Mouse (Mus musculus): Measurements from ENCODE around the gene Tcf25. TPM values are rescaled to one million over a fixed set of nuclear protein-coding genes. Genes with fewer than 3 reads are reported as not detected.
A peak's percentile ranks its signal among the peaks of the same experiment; 100 is the strongest.
"Not testable (repeated sequence)": the region's sequence is repeated elsewhere in the genome, so short reads cannot be mapped to it uniquely, and the experiment has no call there.

The Tcf25 gene
- polyA plus RNA-seq, 1 experiment from 2014 or later = 155 TPM

- H3K36me3 ChIP-seq; H3K27ac ChIP-seq; H3K4me3 ChIP-seq; ATAC-seq (ENCODE audit: low FRiP score, low read depth); H3K9ac ChIP-seq; H3K9me3 ChIP-seq; H3K4me2 ChIP-seq (replicated peaks): not testable (repeated sequence)
- Histone ChIP-seq H3K27me3 (peaks cover 41% of the 10 kb centered on the region), H3K4me1 (peaks cover 21% of the 10 kb centered on the region)
- WGBS = 77% methylated on average over 5 of the region's 5 CpGs
These were observed 41.6 kb downstream of the Tcf25 start for GRCm38 (mm10) chr8:123414997-123415696.

DNA sequence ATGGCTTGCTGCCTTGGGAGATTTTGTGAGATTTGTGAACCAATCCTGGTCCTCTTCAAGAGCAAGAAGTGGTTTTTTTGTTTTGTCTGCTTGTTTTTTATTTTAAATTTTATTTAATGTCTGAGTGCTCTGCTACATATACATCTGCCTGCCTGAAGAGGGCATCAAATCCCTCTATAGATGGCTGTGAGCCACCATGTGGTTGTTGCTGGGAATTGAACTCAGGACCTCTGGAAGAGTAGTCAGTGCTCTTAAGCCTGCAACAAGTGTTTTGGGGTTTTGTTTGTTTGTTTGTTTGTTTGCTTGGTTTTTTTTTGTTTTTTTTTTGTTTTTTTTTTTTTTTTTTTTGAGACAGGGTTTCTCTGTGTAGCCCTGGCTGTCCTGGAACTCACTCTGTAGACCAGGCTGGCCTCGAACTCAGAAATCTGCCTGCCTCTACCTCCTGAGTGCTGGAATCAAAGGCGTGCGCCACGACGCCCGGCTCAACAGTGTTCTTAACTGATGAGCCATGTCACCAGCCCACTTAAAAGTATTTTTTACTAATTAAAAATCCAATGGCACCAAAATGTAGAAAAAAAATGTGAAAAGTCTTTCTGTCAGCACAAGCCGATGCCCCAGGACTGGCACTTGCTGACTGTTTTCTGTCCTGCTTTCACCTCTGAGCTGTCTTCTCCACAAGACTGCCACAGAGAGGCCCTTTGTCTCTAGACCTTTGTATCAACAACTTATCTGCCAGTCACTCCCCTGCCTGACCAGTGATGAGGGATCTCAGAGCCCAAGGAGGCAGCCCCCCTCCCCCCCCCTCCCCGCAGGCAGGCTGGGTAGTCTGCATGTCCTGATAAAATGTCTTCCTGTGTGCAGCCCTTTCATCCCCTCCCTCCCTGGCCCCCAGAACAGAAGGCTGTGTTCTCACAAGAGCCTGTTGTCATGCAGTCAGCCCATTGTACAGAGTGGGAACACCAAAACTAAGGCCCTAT is 42.7 kb downstream of the Tcf25 start:
- H3K4me2 ChIP-seq (replicated peaks) = no peak overlapping the region
- no peaks in the 10 kb centered on the region for H3K9me3 ChIP-seq
- 87% methylated on average over 8 of the region's 8 CpGs for WGBS
- no peak overlapping the region for H3K27ac ChIP-seq
- no peak overlapping the region for H3K9ac ChIP-seq
- no peak overlapping the region for H3K4me3 ChIP-seq
- H3K36me3 ChIP-seq = no peaks in the 10 kb centered on the region
- no peak for ATAC-seq (ENCODE audit: low FRiP score, low read depth)
- H3K27me3 ChIP-seq = peaks cover 30% of the 10 kb centered on the region
- peaks cover 13% of the 10 kb centered on the region for H3K4me1 ChIP-seq

DNA sequence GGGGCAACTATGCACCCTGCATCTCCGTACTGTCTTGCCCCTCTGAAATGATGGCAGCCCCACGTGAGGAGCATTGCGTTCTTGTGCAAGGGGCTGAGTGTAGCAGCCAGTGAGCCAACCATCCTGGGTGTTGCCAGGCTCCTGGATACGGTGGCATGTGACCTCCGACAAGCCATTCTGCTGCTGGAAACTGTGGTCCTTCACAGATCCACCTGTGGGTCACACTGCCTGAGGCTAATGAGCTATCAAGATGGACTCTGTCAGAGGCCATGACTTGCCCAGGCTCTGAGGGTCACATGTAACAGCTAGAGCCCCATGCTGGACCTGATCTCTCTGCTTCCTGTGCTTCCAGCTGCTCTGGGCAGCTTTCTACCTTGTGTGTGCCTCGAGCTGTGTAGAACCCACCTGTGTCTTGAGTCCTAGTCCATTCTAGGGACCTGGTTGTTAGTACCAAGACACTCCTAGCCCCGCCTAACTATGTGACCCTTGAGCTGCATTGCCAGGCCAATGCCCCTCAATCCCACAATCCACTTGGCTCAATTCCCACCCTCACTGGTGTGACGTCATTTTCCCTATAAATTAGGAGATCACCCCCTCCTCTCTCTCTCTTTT is 43.5 kb downstream of the Tcf25 start:
- no peaks in the 10 kb centered on the region for H3K36me3 ChIP-seq
- H3K4me3 ChIP-seq = no peak overlapping the region
- peaks cover 6% of the 10 kb centered on the region for H3K4me1 ChIP-seq
- 78% methylated on average over 8 of the region's 8 CpGs for WGBS
- H3K9me3 ChIP-seq = no peaks in the 10 kb centered on the region
- no peak for ATAC-seq (ENCODE audit: low FRiP score, low read depth)
- H3K4me2 ChIP-seq (replicated peaks) = no peak overlapping the region
- H3K27ac ChIP-seq = no peak overlapping the region
- peaks cover 22% of the 10 kb centered on the region for H3K27me3 ChIP-seq
- no peak overlapping the region for H3K9ac ChIP-seq

DNA sequence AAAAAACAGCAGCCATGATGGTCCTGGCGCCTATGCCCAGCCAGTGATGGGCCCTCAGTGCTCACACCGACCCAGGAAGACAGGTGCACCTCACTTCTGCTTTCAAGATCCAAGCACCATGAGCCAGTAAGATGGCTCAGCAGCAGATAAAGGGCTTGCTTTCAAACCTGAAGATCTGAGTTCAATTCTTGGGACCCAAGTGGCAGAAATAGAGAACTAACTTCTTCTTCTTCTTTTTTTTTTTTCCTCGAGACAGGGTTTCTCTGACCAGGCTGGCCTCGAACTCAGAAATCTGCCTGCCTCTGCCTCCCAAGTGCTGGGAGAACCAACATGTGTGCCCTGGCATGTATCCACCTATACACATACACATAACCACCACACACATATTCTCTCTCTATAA is 46.2 kb downstream of the Tcf25 start:
- H3K4me2 ChIP-seq (replicated peaks) = no peak overlapping the region
- H3K9ac ChIP-seq = no peak overlapping the region
- H3K4me1 ChIP-seq = no peaks in the 10 kb centered on the region; the same call in 1 of the 2 replicates
- H3K9me3 ChIP-seq = no peaks in the 10 kb centered on the region
- no peak for ATAC-seq (ENCODE audit: low FRiP score, low read depth)
- WGBS = 86% methylated on average over 4 of the region's 4 CpGs
- H3K27me3 ChIP-seq = no peaks in the 10 kb centered on the region
- H3K27ac ChIP-seq = no peak overlapping the region
- H3K4me3 ChIP-seq = no peak overlapping the region
- no peaks in the 10 kb centered on the region for H3K36me3 ChIP-seq

GRCm38 (mm10) chr8:123420525-123421281 is 47.1 kb downstream of the Tcf25 start:
- H3K9me3 ChIP-seq = no peaks in the 10 kb centered on the region
- ATAC-seq (ENCODE audit: low FRiP score, low read depth) = no peak

GRCm38 (mm10) chr8:123421325-123421724 is 47.8 kb downstream of the Tcf25 start:
- Histone ChIP-seq H3K9ac (no peak overlapping the region), H3K27me3 (no peaks in the 10 kb centered on the region), H3K27ac (no peak overlapping the region), H3K4me1 (no peaks in the 10 kb centered on the region; the same call in 1 of the 2 replicates), H3K36me3 (no peaks in the 10 kb centered on the region), H3K4me2 (replicated peaks) (no peak overlapping the region), H3K9me3 (no peaks in the 10 kb centered on the region), H3K4me3 (no peak overlapping the region)
- 87% methylated on average over 19 of the region's 19 CpGs for WGBS
- no peak for ATAC-seq (ENCODE audit: low FRiP score, low read depth)

More at GRCm38 (mm10) chr8:123420525-123421281, 47.1 kb downstream of the Tcf25 start:
- Histone ChIP-seq H3K27ac (no peak overlapping the region), H3K4me2 (replicated peaks) (no peak overlapping the region), H3K4me3 (no peak overlapping the region), H3K4me1 (no peaks in the 10 kb centered on the region; the same call in 1 of the 2 replicates), H3K36me3 (no peaks in the 10 kb centered on the region), H3K27me3 (no peaks in the 10 kb centered on the region), H3K9ac (no peak overlapping the region)
- 92% methylated on average over 34 of the region's 34 CpGs for WGBS

GRCm38 (mm10) chr8:123422056-123422780 is 48.7 kb downstream of the Tcf25 start:
- H3K4me3 ChIP-seq = peak overlapping the region; percentile 19; the same call in 1 of the 2 replicates
- H3K4me1 ChIP-seq = no peaks in the 10 kb centered on the region; the same call in 1 of the 2 replicates
- no peaks in the 10 kb centered on the region for H3K36me3 ChIP-seq
- H3K9ac ChIP-seq = no peak overlapping the region
- no peaks in the 10 kb centered on the region for H3K27me3 ChIP-seq
- no peak overlapping the region for H3K27ac ChIP-seq
- no peak for ATAC-seq (ENCODE audit: low FRiP score, low read depth)
- H3K4me2 ChIP-seq (replicated peaks) = peak overlapping the region; percentile 50
- H3K9me3 ChIP-seq = peaks cover 8% of the 10 kb centered on the region
- 16% methylated on average over 17 of the region's 17 CpGs for WGBS

DNA sequence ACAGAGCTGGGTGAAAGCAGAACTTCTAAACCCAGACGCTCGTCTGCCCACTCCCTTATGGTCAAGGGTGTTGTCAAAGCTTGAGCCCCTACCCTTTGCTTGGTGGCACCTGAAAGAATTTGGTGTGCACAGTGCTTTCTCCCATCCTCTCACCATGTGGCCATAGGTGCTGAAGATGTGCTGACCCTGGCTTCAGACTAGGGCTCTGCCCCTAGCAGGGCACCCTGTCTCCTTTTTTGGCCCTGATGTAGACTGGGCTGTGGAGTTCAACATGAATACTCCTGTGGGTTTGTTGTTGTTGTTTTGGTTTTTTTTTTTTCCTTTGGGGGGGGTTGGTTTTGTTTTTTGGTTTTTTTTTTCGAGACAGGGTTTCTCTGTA is 49.2 kb downstream of the Tcf25 start:
- H3K36me3 ChIP-seq = no peaks in the 10 kb centered on the region
- 14% methylated on average over 3 of the region's 3 CpGs for WGBS
- no peaks in the 10 kb centered on the region; the same call in 1 of the 2 replicates for H3K4me1 ChIP-seq
- H3K27ac ChIP-seq = no peak overlapping the region
- H3K4me3 ChIP-seq = no peak overlapping the region
- H3K27me3 ChIP-seq = no peaks in the 10 kb centered on the region
- peaks cover 13% of the 10 kb centered on the region for H3K9me3 ChIP-seq
- H3K9ac ChIP-seq = no peak overlapping the region
- ATAC-seq (ENCODE audit: low FRiP score, low read depth) = no peak
- no peak overlapping the region for H3K4me2 ChIP-seq (replicated peaks)

DNA sequence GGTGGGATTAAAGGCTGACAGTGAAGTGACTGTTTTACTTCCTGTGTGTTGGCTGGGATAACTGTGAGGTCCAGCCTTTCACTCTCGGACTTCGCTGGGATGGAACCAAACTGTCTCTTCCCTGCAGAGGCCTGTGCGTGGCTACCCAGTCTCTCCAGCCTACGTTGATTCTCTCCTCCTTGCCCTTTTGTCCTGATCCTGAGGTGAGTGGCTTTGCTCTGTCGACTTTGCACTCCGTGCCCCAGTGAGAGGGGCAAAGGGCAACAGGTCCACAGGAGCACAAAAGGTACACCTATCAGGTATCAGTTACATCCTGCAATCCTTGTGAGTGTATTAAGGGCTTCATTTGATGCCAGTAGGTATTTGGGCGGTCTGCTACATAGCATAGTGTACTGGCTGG is 49.9 kb downstream of the Tcf25 start, which contains the start of gene Def8:
Def8 (plus strand) TSS at position 87 of the 400 bp plus-strand sequence.
- peak within 1 kb of the TSS; percentile 19; the same call in 1 of the 2 replicates for H3K4me3 ChIP-seq
- H3K4me1 ChIP-seq = no peaks in the 10 kb centered on the region; the same call in 1 of the 2 replicates
- no peak within 1 kb of the TSS for H3K27ac ChIP-seq
- H3K9me3 ChIP-seq = peaks cover 20% of the 10 kb centered on the region
- ATAC-seq (ENCODE audit: low FRiP score, low read depth) = no peak
- H3K36me3 ChIP-seq = no peaks in the 10 kb centered on the region
- no peak within 1 kb of the TSS for H3K9ac ChIP-seq
- no peaks in the 10 kb centered on the region for H3K27me3 ChIP-seq
- peak within 1 kb of the TSS; percentile 50 for H3K4me2 ChIP-seq (replicated peaks)
- 72% methylated on average over 7 of the region's 7 CpGs for WGBS

DNA sequence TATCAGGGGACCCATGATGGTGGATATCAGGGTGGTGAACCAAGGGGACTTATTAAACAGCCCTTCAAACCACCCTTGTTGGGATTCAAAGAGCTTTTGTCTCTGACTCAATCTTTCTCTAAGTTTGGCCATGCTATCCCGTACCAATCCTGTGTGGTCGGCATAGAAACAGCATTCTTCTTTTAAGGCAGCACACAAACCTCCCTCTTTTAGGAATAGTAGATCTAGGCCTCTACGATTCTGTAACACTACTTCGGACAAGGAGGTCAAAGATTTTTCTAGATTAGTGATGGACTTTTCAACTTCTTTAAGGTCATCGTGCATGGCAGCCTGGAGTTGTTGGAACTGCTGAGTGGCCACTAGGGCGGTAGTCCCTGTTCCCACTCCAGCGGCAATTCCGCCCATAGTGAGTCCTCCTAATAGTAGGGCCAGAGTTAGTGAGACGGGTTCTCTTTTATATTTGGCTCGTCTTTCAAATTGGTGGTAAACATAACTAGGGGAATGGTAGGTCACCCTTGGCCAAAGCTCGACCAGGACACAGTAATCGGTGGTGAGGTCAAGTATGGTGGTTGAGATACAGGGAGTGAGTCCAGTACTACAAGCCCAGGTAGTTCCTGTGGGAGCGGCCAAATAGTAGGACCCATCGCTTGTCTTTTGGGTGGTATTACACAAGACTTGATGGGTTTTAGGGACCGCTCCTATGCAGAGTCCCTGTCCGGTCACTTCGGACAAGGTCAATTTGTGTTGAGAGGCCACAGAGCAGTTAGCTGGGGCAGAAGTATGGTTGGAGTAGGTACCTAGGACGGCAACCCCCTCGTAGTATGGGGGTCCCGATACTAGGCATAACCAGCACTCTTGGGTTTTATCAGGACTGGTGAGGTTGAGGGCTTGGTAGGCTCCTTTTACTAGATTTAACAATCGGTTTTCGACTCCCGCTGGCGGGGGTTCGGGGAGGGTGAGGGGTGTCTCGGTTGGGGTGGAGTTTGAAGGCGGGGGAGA is 53.3 kb downstream of the Tcf25 start:
- Histone ChIP-seq H3K4me1 (no peaks in the 10 kb centered on the region; the same call in 1 of the 2 replicates), H3K9me3 (peaks cover 48% of the 10 kb centered on the region), H3K4me3 (no peak overlapping the region), H3K27ac (no peak overlapping the region), H3K27me3 (no peaks in the 10 kb centered on the region), H3K4me2 (replicated peaks) (no peak overlapping the region), H3K36me3 (no peaks in the 10 kb centered on the region), H3K9ac (no peak overlapping the region)
- no peak for ATAC-seq (ENCODE audit: low FRiP score, low read depth)
- 96% methylated on average over 27 of the region's 27 CpGs for WGBS

Data from limb, embryonic 13.5 days (tissue).